Mouse (Mus musculus): Measurements from ENCODE around the gene Gm20696.

Gm20696 gene

DNA sequence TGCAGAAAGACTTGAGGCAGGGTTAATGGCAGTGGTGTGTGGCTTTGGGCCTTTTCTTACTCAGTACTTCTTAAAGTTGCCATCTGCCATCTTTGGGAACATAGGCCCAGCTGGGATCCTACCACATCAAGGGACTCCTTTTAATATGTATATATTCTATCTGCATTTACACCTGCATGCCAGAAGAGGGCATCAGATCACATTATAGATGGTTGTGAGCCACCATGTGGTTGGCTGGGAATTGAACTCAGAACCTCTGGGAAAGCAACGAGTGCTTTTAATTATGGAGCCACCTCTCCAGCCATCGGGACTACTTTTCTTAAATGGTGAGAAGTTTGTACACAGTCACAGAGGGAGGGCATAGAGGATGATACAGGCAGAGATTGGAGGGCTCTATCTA lies 93.3 kb downstream of the Gm20696 start:
- in situ Hi-C loops (cut with MboI, MseI), result no loop called here

DNA sequence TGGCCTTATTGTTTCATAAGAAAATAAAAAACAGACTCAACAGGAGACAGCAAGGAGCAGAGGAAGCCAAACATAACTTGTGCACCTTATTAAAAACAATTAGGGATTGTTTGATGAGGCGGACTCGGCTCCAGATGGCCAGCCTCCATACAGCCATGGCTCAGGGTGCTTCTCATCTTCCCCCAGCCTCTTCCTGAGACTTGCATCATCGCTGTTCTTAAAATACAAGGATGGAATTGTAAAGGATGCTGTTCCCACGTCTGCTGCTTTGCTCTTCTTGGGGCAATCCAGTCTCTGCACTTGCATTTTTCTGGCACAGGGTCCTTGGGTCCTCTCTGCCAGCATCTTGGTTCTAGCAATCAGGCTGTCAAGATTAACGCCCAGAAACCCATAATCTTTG lies 94.5 kb downstream of the Gm20696 start:
- in situ Hi-C loops (cut with MboI, MseI), result no loop called here

DNA sequence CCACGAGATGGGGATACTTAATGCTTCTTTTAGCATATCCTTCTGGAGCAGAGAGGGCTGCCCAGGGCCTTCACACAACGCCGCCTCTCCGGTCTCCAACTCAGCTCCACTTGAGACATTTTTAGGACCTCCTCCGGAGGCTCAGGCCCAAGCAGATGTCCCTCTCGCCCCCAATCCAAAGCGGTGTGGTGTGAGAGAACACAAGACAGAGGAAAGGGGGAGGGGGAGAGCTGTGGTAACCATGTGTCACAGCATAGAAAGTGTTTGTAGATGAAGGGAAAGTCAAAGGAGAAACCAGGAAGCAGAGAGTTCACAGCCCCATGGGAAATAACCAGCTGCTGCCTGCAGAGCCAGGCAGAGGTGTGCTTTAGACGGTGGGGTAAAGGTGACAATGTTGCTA lies 99.7 kb downstream of the Gm20696 start:
- in situ Hi-C loops (cut with MboI, MseI), result no loop called here

DNA sequence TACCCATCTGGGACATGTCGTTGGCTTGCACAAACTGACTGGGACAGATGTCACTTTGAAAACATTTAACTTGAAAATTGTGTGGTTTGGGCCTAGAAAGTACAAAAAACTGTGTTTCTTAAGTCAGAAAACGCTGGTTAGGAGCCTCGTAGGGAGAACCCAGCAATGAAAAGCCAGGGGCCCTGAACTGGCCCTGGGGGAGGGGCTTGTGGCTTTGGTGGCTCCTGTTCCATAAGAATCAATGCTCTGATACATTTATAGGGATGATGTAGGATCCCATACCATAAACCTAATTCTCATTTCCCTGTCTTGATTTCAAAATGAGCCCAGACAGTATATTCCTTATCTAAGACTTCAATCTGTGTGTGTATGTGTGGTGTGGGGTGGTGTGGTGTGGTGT lies 101.8 kb downstream of the Gm20696 start:
- in situ Hi-C loops (cut with MboI, MseI), result no loop called here

DNA sequence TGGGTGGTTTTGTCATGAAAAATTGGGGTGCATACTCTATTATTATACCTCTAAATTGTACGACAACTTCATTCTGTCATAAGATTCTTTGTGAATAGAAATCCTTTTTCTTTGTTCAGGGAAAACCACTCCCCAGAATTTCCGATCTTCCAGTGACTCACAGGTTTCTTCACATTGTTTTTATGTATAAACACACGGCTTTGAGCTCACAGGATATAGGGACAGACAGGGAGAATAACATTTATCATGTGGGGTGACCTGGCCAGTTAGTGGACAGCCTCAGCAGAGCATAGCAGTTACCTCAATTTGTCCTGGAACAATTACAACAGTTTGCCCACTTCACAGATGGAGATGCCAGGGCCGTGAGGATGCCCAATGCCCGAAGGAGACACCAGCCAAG lies 109.6 kb downstream of the Gm20696 start:
- in situ Hi-C loops (cut with MboI, MseI), result no loop called here

DNA sequence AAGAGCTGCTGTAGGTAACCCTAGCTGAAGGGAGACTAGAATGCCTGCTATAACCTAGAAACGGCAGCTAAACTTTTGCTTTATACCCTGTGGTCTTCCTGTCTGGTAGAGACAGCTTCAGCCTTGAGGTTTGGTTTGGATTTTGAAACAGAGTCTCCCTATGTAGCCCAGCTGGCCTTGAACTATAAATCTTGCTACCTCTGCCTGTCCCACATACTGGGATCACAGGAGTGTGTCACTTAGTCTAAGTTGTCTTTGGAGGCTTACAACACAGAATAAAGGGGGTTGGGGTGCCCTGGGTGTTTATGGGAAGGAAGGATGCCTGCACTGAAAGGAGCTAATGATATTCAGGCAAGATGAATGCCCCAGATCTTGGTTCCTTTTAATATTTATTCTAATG lies 113.8 kb downstream of the Gm20696 start:
- in situ Hi-C loops (cut with MboI, MseI), result no loop called here

DNA sequence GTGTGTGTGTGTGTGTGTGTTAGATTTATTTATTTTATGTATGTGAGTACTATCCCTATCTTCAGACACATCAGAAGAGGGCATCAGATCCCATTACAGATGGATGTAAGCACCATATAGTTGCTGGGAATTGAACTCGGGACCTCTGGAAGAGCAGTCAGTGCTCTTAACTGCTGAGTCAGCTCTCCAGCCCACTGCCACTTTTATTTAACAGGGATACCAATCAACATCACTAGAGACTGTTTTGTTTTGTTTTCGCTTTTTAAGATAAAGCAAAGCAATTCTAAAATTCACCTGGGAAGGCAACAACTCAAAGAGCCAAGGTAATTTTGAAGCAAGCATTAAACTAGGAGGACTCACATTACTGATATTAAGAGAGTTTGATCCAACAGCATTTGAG lies 120.2 kb downstream of the Gm20696 start:
- in situ Hi-C loops (cut with MboI, MseI), result no loop called here

DNA sequence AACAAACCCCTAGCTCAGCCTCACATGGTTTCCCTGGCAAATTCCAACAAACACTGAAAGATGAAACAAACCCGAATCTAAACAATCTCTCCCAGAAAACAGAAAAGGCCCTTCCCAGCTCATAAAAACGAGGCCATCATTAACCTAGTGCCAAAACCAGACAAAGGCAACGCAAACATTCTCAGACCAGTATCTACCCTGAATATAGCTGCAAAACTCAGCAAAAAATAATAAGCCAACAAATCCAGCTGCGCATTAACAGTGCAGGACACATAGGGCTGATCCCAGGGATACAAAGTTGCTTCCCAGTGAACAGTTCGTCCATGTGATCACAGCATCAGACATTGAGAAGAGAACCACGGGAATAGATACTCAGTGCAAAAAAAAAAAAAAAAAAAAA lies 121.2 kb downstream of the Gm20696 start:
- in situ Hi-C loops (cut with MboI, MseI), result no loop called here

DNA sequence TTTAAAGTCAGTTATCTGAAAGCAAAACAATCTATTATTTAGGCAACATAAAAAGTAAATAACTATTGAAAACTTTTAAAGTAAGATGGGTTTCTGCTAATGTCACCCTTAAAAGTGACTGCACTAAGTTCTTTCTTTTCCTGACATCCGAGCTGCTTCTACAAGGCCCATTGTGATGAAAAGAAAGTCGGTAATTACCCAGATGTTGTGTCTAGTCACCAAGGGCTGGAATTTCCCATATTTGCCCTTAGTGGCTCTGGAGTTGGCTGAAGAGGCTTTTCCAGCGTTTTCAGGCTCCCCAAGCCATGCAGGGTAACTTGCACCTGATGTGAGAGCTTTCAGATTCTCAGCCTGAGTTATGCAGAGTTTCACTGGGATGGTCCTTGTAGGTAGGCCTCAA lies 125.5 kb downstream of the Gm20696 start:
- in situ Hi-C loops (cut with MboI, MseI), result no loop called here

DNA sequence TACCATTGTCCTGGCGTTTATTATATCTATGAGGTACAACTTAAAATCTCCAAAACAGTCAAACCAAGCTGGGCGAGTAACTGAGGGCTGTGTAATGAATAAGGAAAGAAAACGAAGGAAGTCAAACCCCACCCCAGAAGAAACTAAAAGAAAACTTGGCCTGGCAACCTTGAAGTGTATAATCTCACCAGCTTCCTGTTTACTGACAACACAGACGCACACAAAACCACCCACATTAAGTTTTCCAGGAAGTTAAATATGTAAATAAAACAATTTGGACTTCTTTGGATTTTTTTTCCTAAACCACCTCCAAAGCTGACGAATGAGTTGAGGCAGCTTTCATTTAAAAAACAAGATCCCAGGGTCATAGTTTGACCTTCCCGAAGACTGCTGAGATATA lies 125.9 kb downstream of the Gm20696 start:
- in situ Hi-C loops (cut with MboI, MseI), result no loop called here

DNA sequence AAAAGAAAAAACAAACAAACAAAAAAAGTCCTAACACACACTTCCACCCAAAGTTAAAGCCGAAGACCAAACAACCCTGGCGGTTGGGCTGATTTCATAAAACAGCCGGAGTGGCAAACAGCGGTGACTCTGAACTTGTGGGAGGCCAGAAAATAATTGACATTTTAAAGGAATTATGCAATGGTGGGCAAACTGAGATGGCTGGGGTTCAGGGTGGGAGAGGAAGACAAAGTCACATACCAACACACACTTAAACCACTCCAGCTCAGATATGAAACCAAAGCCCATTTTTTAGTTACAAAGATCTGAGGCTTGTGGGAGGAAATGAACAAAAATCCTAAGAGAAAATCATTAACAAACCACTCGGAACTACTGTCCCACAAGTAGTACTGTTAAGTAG lies 126.5 kb downstream of the Gm20696 start:
- in situ Hi-C loops (cut with MboI, MseI), result no loop called here

DNA sequence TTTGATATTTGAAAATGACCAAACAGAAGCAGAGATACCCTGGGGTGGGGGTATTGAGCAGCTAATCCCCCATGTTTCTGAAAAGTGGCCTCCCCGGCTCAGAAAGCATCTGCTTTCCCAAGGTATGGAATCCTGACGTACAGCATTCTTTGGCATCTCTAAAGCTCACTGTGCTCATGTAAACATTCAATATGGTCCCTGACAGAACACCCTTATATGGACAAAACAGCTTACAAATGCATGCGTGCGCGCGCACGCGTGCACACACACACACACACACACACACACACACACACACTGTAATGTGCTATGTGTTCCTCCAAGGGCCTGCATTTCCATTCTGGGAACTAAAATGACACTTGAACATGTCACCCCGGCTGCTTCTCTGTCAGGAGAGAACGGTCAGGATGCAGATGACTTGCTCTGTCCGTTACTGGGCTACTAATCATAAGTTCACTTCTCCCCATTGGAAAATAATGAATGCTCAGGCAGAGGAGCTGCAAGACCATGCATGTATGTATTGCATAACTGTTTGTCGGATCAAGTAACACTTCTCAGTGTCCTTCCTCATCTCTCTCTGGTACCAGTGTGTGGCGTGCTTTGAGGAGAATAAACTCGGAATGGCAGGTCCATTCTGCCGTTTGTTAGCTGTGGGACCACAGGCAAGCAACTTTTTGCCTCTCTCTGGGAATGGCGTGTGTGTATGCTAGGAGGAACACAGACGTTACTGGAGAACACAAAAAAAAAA lies 128.2 kb downstream of the Gm20696 start:
- in situ Hi-C loops (cut with MboI, MseI), result no loop called here

DNA sequence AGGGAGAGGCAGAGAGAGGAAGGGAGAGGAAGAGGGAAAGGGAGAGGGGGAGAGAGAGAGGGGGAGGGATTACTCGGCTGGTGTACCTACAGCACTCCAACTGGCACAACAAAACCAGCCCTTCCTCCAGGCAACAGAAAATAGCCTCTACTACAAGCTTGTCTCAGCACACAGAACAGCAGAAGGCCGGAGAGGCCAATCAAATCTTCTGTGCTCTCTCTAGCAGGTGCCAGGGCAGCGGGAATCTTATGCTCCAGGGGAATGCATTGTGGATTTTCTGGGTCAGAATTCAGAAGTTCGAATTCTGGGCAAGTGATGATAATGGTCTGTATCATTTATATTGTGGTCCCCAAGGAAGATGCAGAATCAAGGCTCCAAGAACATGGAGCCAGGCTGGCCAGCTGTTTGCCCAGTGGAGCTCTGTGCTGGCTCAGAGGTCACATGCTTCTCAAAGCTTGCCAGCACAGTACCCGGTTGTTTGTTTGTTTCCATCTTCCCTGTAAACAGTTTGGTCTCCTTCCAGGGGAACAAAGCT lies 132.3 kb downstream of the Gm20696 start:
- in situ Hi-C loops (cut with MboI, MseI), result no loop called here

DNA sequence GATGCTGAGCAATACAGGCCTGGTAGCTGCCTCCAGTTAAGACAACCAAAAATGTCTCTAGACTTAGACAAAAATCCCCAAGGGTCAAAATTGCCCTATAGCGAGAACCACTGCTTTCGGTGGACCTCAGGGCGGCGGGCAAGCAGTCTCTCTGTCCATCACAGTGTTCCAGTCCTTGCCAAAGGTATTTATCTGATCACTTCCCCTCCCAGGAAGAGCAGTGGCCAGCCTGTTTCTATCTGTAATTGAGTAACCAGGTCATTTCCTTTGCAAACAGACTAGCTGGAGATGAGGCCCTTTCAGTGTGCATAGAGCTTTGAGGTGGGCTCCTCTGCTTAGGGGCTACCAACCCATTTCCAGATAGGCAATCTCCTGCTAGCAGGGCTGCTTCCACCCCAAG lies 134.1 kb downstream of the Gm20696 start:
- in situ Hi-C loops (cut with MboI, MseI), result no loop called here

DNA sequence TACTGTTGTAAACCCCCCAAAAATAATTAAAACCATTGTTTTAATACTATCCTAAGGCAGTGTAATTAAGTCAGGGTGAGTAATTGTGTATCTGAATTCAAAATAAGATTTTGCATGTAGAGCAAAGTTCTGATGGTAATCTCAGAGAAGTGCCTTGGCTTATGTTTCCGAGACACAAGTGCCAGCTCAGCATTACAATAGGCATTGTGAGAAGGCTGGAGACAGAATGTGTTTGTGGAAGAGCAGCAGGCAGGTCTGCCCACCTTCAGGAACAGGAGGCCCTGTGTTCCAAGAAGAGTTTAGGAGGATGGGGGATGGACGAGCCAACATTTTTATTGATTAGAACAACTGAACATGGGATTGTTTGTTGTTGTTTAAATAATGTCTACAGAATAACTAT lies 137.6 kb downstream of the Gm20696 start:
- in situ Hi-C loops (cut with MboI, MseI), result loop anchor here (10.0 kb wide), 2 partner anchors 94 to 464 kb away; no protein-coding TSS in a partner anchor

DNA sequence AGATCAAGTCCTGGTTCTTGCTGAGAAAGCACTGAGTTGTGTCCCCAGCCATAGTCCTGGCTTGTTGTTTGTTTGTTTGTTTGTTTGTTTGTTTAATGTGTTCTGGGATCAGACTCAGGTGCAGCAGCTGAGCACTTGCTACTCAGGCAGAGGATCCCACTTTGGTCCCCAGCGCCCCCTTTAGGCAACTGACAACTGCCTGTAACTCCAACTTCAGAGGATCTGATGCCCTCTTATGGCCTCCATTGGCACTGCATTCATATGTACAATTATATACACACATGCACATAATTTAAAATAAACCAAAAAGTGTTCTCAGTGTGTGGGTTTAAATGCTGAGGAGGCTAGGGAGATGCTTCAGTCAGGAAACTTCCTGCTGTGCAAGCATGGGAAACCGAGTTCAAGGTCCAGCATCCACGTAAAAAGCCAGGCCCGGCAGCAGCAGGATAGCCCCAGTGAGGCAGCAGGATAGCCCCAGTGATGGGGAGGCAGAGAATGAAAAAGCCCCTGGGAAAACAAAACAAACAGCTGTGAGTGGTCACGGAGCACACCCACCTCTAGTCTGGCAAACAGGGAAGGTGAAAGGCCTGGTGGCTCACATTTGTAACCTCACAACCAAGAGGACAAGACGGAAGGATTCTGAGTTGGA lies 139.0 kb downstream of the Gm20696 start:
- in situ Hi-C loops (cut with MboI, MseI), result loop anchor here (10.0 kb wide), 2 partner anchors 93 to 463 kb away; no protein-coding TSS in a partner anchor

DNA sequence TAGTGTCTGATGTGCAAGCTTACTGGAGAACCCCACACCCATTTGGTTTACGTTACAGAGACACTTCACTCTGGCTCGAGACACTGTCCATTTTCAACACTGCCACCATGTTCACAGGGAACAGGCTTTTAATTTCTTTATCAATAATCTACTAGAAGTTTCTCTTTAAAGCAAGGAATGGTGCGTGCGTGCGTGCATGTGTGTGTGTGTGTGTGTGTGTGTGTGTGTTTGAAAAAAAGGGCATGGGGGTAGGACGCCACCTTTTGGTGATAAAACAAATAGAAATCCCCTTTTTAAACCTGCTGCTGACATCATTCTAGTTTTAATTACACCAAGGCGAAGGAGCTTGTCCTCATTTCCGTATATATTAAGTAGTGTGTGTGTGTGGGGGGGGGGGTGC lies 141.2 kb downstream of the Gm20696 start:
- in situ Hi-C loops (cut with MboI, MseI), result loop anchor here (10.0 kb wide), 2 partner anchors 91 to 461 kb away; no protein-coding TSS in a partner anchor

DNA sequence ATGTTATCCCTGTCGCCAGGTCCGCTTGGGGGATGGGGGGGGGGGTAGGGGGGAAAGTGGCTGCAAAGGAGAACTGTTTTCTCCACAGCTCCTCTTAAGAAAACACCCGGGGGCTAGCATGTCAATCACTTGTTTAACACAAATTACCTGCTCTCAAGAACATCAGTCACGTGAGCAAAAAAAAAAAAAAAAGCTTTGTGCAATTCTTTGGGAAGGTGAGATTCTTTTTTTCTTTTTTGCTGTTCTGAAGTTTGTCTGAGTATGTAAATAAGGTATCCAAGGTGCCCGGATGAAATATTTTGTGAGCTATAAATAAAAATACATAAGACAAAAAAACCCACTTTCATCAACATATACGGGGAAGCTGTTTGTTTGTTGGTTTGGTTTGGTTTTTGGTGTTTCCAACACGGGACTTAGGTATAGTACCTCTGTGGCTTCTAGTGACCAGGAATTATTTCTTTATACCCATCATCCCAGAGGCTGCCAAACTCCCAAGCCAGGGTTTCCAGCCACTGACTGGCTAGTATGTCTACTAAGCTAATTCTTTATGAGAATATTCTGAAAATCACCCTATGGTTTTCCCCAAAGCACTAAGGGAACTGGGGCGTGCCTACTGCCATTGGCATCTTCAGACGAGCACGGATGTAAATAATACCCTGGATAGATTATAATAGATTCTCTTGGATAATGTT lies 142.8 kb downstream of the Gm20696 start:
- in situ Hi-C loops (cut with MboI, MseI), result loop anchor here (10.0 kb wide), 2 partner anchors 89 to 459 kb away; no protein-coding TSS in a partner anchor

DNA sequence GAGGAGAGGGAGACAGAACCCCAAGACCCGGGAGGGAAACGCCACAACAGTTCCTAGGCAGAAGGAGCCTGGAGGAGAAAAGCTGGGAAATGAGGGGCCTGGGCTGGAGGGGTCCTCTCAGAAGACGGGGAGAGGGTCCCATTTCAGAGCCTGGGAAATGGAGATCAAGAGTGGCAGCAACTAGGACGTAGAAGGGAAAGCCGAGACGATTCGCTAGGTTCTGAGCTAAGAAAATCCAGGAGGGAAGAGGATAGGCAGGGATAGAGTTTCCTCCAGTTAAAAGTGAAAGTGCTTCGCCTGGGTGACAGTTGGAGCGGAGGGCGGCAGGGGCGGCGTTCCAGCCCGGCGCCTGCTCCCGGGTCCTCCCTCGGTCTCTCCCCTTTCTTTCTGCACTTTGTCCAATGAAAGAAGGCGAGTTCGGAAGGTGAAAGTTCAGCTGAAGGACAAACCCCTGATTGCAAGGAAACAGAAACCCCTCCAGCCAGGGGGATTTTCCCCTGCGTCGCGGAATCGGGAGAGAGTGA lies 143.4 kb downstream of the Gm20696 start:
- in situ Hi-C loops (cut with MboI, MseI), result loop anchor here (10.0 kb wide), 2 partner anchors 88 to 458 kb away; no protein-coding TSS in a partner anchor

DNA sequence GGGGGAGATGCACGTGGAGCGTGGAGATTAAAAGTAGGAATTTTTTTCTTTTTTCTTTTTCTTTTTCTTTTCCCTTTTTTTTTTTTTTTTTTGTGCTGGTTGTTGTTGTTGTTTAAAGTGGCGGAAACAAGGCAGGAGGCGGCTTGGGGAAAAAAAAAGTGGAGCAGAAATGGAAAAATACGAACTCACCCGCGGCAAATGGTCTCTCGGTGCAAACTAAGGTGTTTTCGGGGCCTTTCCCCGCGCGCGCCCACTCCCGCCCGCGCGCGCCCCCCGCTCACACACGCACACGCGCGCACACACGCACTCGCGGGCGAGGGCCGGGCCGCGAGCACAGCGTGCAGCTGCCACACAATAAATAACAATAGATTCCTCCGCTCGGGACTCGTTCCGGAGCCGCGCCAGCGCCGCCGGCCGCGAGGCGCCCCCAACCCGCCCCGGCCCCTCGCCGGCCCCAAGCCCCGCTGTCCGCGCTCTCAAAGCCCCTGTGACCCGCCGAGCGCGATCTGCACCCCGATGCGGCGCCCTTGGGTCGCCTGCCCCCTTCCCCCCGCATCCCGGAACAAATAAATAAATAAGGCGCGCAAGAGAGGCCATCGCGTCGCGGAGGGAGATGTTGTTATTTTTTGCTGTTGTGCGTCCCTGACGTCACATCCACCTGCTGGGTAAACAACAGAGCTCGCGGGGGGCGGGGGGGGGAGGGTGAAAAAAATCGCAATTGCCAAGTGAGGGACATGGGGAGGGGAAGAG lies 144.1 kb downstream of the Gm20696 start, which contains the start of gene Foxp1:
TSS of gene Foxp1 (minus strand) at position 363 of the 750 bp plus-strand sequence.
- in situ Hi-C loops (cut with MboI, MseI), result loop anchor here (10.0 kb wide), 2 partner anchors 88 to 458 kb away; no protein-coding TSS in a partner anchor
